Mouse (Mus musculus) heart, embryonic 14.5 days (tissue): Measurements from ENCODE around the gene Krt27. TPM values are rescaled to one million over a fixed set of nuclear protein-coding genes. Genes with fewer than 3 reads are reported as not detected.
A peak's percentile ranks its signal among the peaks of the same experiment; 100 is the strongest.

ENCODE experiments used
- ATAC-seq: fragments of 200-750 bp; cut with Nextera tagmentation; 2 replicates; pipeline ENCODE4 v1.8.0; 2017; ENCODE audit warnings: low read depth, moderate TSS enrichment; ENCODE audit not compliant: insufficient number of reproducible peaks, insufficient read depth, low FRiP score
- H3K27ac ChIP-seq, 2 experiments: fragments of 200-500 bp in 1 of 2; fragments of 300-500 bp in 1 of 2; sonication (generic) in 1 of 2; replicated peaks in 1 of 2; 2 replicates each; pipeline ENCODE4 v1.5.1; 2012 to 2014; ENCODE audit warnings: low read depth in 2 of 2, low read length in 2 of 2, control low read depth in 1 of 2, mild to moderate bottlenecking in 1 of 2, mixed read lengths in 1 of 2; ENCODE audit not compliant: control insufficient read depth in 1 of 2, insufficient read depth in 1 of 2
- H3K27me3 ChIP-seq: fragments of 300-500 bp; sonication (generic); 2 replicates; pipeline ENCODE4 v1.6.1; 2014; ENCODE audit warnings: mild to moderate bottlenecking, low read length, control low read depth; ENCODE audit not compliant: control insufficient read depth, insufficient read depth
- H3K36me3 ChIP-seq: fragments of 300-500 bp; sonication (generic); 2 replicates; pipeline ENCODE4 v1.6.1; 2014; ENCODE audit warnings: mild to moderate bottlenecking, control low read depth, low read length, mixed read lengths; ENCODE audit not compliant: control insufficient read depth, insufficient read depth
- H3K4me1 ChIP-seq, 2 experiments: fragments of 200-500 bp in 1 of 2; fragments of 300-500 bp in 1 of 2; sonication (generic) in 1 of 2; 2 replicates each; pipeline ENCODE4 v1.6.1; 2012 to 2014; ENCODE audit warnings: low read length in 2 of 2, control low read depth in 1 of 2, mixed read lengths in 1 of 2; ENCODE audit not compliant: control insufficient read depth in 2 of 2, insufficient read depth in 2 of 2
- H3K4me2 ChIP-seq: fragments of 300-500 bp; sonication (generic); 2 replicates; pipeline ENCODE4 v1.6.1; 2014; ENCODE audit warnings: mild to moderate bottlenecking, low read length
- H3K4me3 ChIP-seq, 2 experiments: fragments of 200-500 bp in 1 of 2; fragments of 300-500 bp in 1 of 2; sonication (generic) in 1 of 2; 2 replicates each; pipeline ENCODE4 v1.5.1; 2012 to 2014; ENCODE audit warnings: low read length in 2 of 2, mild to moderate bottlenecking in 2 of 2, control low read depth in 1 of 2, low read depth in 1 of 2, moderate library complexity in 1 of 2; ENCODE audit not compliant: control insufficient read depth in 1 of 2, insufficient read depth in 1 of 2
- H3K9ac ChIP-seq: fragments of 300-500 bp; sonication (generic); 2 replicates; pipeline ENCODE4 v1.6.1; 2014; ENCODE audit warnings: mild to moderate bottlenecking, low read length
- H3K9me3 ChIP-seq: fragments of 300-500 bp; sonication (generic); 2 replicates; pipeline ENCODE4 v1.6.1; 2016; ENCODE audit warnings: low read length, control low read depth; ENCODE audit not compliant: control insufficient read depth
- WGBS: fragments of 180-500 bp; shearing (Covaris S2); extraction: QIAGEN DNeasy Blood & Tissue Kit; methylation state at CpG from one replicate; pipeline ENCODE4 v1.1.7; 2014; 5-methylcytosine and 5-hydroxymethylcytosine counted together
- polyA plus RNA-seq: library from polyadenylated mRNA; unstranded; fragments of >200 nt; fragmentation: Nextera tagmentation; extraction: Ambion mirVana; gene quantifications from 2 replicates; pipeline ENCODE4 v1.2.1, GENCODE M21; 2014

Krt27 gene
- polyA plus RNA-seq, 1 experiment from 2014 or later: not detected

DNA sequence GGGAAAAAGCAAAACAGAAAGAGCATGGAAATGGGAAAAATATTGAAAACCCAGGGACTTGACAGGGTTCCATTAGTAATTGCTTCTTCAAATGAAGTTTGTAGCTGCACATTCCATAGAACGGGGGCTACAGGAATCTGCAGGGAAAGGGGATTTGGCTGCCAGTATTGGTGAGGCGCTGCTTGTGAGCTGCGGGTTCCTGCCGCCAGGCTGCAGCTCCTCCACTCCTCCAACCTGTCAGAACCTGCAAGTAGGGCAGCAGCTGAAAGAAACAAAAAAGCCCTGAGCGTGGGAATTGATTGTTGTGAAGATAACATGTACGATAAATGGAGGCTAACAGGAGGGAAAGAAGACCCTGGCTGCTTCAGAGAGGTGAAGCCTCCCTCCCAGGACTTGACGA lies 40.0 kb upstream of the Krt27 start:
- Histone ChIP-seq H3K9me3 (no peaks in the 10 kb centered on the region), H3K27me3 (no peaks in the 10 kb centered on the region; the same call in 1 of the 2 replicates), H3K27ac (no peak overlapping the region), H3K4me1 (no peaks in the 10 kb centered on the region), H3K4me2 (no peak overlapping the region), H3K9ac (no peak overlapping the region), H3K4me3 (no peak overlapping the region), H3K36me3 (no peaks in the 10 kb centered on the region)
- no peak for ATAC-seq
- 55% methylated on average over 7 of the region's 7 CpGs for WGBS

DNA sequence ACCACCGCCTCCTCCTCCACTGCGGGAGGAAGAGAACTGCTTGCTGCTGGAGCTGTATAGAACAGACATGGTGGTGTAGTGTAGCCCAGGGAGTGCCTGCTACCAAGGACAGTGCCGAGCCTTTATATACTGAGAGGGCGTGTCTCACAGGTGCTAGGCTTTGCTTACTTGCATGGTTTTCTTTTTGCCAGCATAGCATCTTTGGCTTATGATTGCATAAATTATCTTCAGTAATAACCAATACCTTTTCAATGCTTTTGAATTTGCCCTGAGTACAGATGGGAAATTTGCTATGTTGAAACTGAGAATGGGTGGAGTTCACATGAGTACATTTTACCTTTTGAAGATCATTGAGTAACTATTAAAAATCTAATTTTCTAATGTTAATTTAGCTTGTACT lies 38.4 kb upstream of the Krt27 start, which contains the start of gene Krt10:
TSS of gene Krt10 (minus strand) at position 101 of the 400 bp plus-strand sequence.
- no peak for ATAC-seq
- H3K27me3 ChIP-seq: no peaks in the 10 kb centered on the region; the same call in 1 of the 2 replicates
- H3K4me1 ChIP-seq: no peaks in the 10 kb centered on the region
- no peaks in the 10 kb centered on the region for H3K9me3 ChIP-seq
- H3K4me3 ChIP-seq: no peak within 1 kb of the TSS
- no peaks in the 10 kb centered on the region for H3K36me3 ChIP-seq
- WGBS: 72% methylated on average over 4 of the region's 4 CpGs
- no peak within 1 kb of the TSS for H3K4me2 ChIP-seq
- no peak within 1 kb of the TSS for H3K27ac ChIP-seq
- no peak within 1 kb of the TSS for H3K9ac ChIP-seq

DNA sequence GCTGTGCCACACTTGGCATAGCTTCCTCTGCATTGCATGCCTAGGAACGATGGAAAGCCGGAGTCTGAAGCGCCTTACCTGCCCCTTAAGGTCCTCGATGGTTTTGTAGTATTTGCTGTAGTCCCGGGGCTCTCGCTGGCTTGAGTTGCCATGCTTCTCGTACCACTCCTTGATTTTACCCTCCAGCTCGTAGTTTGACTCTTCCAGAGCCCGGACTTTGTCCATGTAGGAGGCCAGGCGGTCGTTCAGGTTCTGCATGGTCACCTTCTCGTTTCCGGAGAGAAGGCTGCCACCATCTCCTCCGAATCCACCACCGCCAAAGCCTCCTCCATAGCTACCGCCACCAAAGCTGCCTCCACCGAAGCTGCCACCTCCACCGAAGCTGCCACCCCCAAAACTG lies 37.8 kb upstream of the Krt27 start:
- Histone ChIP-seq H3K4me1 (no peaks in the 10 kb centered on the region), H3K4me3 (no peak overlapping the region), H3K9me3 (no peaks in the 10 kb centered on the region), H3K27ac (no peak overlapping the region), H3K36me3 (no peaks in the 10 kb centered on the region), H3K27me3 (peaks cover 5% of the 10 kb centered on the region), H3K4me2 (no peak overlapping the region), H3K9ac (no peak overlapping the region)
- 91% methylated on average over 18 of the region's 18 CpGs for WGBS
- ATAC-seq: no peak

DNA sequence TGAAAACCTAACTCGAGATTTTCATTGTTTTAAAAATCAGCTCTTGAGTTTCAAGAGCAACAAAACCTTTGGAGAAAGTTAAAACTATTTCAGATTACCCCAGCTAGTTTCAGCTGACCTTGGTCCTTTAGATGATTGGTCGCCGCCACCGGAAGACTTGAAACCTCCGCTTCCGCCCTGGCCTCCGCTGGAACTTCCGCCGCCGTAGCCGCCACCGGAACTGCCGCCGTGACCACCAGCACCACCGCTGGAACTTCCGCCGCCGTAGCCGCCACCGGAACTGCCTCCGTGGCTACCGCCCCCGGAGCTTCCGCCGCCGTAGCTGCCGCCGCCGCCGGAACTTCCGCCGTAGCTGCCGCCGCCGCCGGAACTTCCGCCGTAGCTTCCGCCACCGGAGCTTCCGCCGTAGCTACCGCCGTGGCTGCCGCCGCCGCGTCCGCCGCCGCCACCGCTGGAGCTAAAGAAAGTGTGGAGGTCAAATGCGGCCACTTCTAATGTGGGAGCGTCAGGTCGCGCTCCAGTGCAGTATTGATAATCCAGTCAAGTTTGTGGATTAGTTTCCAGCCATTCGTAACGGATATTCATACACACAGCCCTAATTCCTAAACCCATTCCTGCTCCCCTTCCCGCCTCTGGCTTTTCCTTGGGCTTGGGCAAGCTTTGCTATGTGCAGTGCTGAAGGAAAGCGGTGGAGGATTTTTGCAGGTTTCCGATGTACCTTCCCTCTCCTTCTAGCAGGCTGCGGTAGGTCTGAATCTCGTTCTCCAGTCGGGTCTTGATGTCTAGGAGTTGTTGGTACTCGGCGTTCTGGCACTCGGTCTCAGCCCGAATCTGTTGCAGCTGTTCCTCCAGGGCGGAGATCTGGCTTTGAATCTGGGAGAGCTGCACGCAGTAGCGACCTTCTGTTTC lies 35.2 kb upstream of the Krt27 start:
- peak overlapping the region; percentile 66 for H3K4me2 ChIP-seq
- H3K9ac ChIP-seq: peak overlapping the region; percentile 75
- H3K4me1 ChIP-seq: no peaks in the 10 kb centered on the region
- H3K9me3 ChIP-seq: no peaks in the 10 kb centered on the region
- H3K27ac ChIP-seq: peak overlapping the region; percentile 97
- no peaks in the 10 kb centered on the region for H3K36me3 ChIP-seq
- H3K27me3 ChIP-seq: peaks cover 22% of the 10 kb centered on the region
- ATAC-seq: peak; percentile 64
- 2% methylated on average over 71 of the region's 71 CpGs for WGBS
- peak overlapping the region; percentile 64 to 75 for H3K4me3 ChIP-seq

DNA sequence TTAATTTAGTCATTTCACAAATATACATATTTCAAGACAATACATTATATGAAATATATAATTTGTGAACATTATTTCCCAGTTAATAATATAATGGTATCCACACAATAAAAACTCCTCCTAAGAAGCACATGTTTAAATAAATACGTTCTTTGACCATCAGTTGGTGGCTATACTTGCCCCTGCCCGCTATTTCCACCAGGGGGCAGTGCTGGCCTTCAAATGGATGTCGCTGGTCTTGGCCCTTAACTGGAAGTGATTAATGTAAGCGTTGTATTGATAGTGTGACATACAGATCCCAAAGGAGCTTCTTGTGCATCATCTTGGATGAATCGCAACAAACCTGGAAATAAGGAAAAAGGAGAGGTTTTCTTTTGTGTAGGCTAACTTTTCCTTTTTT lies 28.7 kb upstream of the Krt27 start:
- H3K4me3 ChIP-seq: no peak overlapping the region
- 23% methylated on average over 5 of the region's 5 CpGs for WGBS
- H3K4me1 ChIP-seq: no peaks in the 10 kb centered on the region
- no peak overlapping the region for H3K9ac ChIP-seq
- H3K36me3 ChIP-seq: no peaks in the 10 kb centered on the region
- H3K9me3 ChIP-seq: no peaks in the 10 kb centered on the region
- no peak overlapping the region for H3K27ac ChIP-seq
- no peak for ATAC-seq
- no peak overlapping the region for H3K4me2 ChIP-seq
- peaks cover 26% of the 10 kb centered on the region for H3K27me3 ChIP-seq

DNA sequence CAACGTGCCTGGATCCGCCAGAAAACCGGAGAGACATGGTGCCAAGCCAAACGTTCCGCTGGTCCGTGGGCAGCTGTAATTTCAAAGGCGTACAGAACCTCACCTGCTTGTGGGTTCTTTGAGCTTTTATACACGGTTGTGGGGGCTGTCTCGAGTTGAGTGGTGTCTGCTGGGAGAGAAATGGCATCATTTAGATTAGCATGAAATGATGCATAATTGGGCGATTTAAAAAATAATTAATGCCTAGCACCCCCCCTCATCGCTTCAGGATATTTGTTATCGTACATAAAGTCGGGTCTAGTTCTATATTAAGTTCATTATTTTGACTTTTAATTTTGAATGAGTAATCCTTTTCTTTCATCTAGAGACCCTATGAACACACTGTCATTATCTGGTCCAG lies 23.9 kb upstream of the Krt27 start, which contains the start of gene Krt28:
TSS of gene Krt28 (minus strand) at position 101 of the 400 bp plus-strand sequence.
- no peak within 1 kb of the TSS for H3K9ac ChIP-seq
- H3K27ac ChIP-seq: no peak within 1 kb of the TSS
- H3K27me3 ChIP-seq: peaks cover 4% of the 10 kb centered on the region; the same call in 1 of the 2 replicates
- H3K4me1 ChIP-seq: no peaks in the 10 kb centered on the region
- no peaks in the 10 kb centered on the region for H3K36me3 ChIP-seq
- no peak within 1 kb of the TSS for H3K4me2 ChIP-seq
- H3K9me3 ChIP-seq: no peaks in the 10 kb centered on the region
- ATAC-seq: no peak
- WGBS: 80% methylated on average over 13 of the region's 13 CpGs
- H3K4me3 ChIP-seq: no peak within 1 kb of the TSS

DNA sequence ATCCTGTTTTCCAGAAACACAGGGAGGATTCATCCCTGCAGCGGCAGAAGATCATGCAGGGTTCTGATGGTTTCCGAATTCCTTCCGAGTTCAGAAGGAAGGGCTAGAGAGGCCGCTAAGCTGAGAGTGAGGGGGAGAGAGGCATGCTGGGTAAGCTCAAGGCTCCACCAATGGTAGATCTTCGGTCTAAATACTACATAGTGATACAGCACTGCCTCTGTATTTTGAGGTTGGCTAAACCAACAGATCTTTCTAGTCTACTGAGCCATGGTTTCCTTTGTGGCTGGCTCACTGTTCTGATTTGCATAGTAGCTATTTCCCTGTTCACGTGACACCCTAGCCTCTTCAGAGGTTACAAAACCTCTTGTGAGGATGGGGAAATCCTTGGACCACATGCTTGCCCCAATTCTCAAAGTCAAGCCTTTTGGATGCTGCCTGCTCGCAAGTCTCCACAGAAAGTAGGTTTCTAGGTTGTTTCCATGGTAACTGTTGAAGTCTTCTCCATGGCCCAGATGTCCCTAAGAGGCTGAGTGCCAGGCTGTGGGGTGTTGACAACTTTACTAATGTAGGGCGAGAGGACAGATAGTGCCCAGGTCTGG lies 19.0 kb upstream of the Krt27 start:
- Histone ChIP-seq H3K36me3 (no peaks in the 10 kb centered on the region), H3K9ac (no peak overlapping the region)

More for the DNA sequence above, 19.0 kb upstream of the Krt27 start:
- 79% methylated on average over 8 of the region's 8 CpGs for WGBS
- no peaks in the 10 kb centered on the region for H3K9me3 ChIP-seq
- H3K4me2 ChIP-seq: no peak overlapping the region
- no peaks in the 10 kb centered on the region for H3K4me1 ChIP-seq
- peaks cover 4% of the 10 kb centered on the region; the same call in 1 of the 2 replicates for H3K27me3 ChIP-seq
- no peak overlapping the region for H3K27ac ChIP-seq
- no peak overlapping the region for H3K4me3 ChIP-seq
- no peak for ATAC-seq
